Mouse (Mus musculus) heart, embryonic 11.5 days (tissue): ENCODE data around the gene Atrnl1. TPM values are rescaled to one million over a fixed set of nuclear protein-coding genes. Genes with fewer than 3 reads are reported as not detected.

Source experiments
- ATAC-seq: fragments of 200-750 bp; cut with Nextera tagmentation; replicated peaks from 2 replicates; pipeline ENCODE4 v1.8.0; 2017; ENCODE audit warnings: moderate library complexity; ENCODE audit not compliant: insufficient number of reproducible peaks, low FRiP score, low TSS enrichment
- H3K27ac ChIP-seq: fragments of 300-500 bp; sonication (generic); 2 replicates; pipeline ENCODE4 v1.5.1; 2014; ENCODE audit warnings: mild to moderate bottlenecking, low read depth, low read length
- H3K27me3 ChIP-seq: fragments of 300-500 bp; sonication (generic); 2 replicates; pipeline ENCODE4 v1.6.1; 2014; ENCODE audit warnings: mild to moderate bottlenecking, low read length, mixed read lengths; ENCODE audit not compliant: control insufficient read depth, insufficient read depth
- H3K36me3 ChIP-seq: fragments of 300-500 bp; sonication (generic); 2 replicates; pipeline ENCODE4 v1.6.1; 2014; ENCODE audit warnings: mild to moderate bottlenecking, low read length, moderate library complexity, mixed read lengths; ENCODE audit not compliant: control insufficient read depth, insufficient read depth
- H3K4me1 ChIP-seq: fragments of 300-500 bp; sonication (generic); 2 replicates; pipeline ENCODE4 v1.6.1; 2014; ENCODE audit warnings: low read length; ENCODE audit not compliant: control insufficient read depth, insufficient read depth
- H3K4me2 ChIP-seq: fragments of 300-500 bp; sonication (generic); 2 replicates; pipeline ENCODE4 v1.6.1; 2014; ENCODE audit warnings: mild to moderate bottlenecking, moderate library complexity
- H3K4me3 ChIP-seq: fragments of 300-500 bp; sonication (generic); 2 replicates; pipeline ENCODE4 v1.5.1; 2014; ENCODE audit warnings: low read depth, low read length
- H3K9ac ChIP-seq: fragments of 300-500 bp; sonication (generic); 2 replicates; pipeline ENCODE4 v1.6.1; 2014; ENCODE audit warnings: mild to moderate bottlenecking, low read depth, low read length, moderate library complexity
- H3K9me3 ChIP-seq: fragments of 300-500 bp; sonication (generic); replicated peaks from 2 replicates; pipeline ENCODE4 v1.6.1; 2016; ENCODE audit warnings: low read length; ENCODE audit not compliant: control insufficient read depth
- whole genome bisulfite sequencing: fragments of 180-500 bp; shearing (Covaris S2); extraction: QIAGEN DNeasy Blood & Tissue Kit; methylation state at CpG from one replicate; pipeline ENCODE4 v1.1.7; 2014; ENCODE audit not compliant: insufficient replicate concordance; 5-methylcytosine and 5-hydroxymethylcytosine counted together
- polyA plus RNA-seq: library from polyadenylated mRNA; unstranded; fragments of >200 nt; fragmentation: Nextera tagmentation; extraction: Ambion mirVana; gene quantifications from 2 replicates; pipeline ENCODE4 v1.2.1, GENCODE M21; 2014

The Atrnl1 gene
- polyA plus RNA-seq, 1 experiment from 2014 or later = 4.0 TPM

DNA sequence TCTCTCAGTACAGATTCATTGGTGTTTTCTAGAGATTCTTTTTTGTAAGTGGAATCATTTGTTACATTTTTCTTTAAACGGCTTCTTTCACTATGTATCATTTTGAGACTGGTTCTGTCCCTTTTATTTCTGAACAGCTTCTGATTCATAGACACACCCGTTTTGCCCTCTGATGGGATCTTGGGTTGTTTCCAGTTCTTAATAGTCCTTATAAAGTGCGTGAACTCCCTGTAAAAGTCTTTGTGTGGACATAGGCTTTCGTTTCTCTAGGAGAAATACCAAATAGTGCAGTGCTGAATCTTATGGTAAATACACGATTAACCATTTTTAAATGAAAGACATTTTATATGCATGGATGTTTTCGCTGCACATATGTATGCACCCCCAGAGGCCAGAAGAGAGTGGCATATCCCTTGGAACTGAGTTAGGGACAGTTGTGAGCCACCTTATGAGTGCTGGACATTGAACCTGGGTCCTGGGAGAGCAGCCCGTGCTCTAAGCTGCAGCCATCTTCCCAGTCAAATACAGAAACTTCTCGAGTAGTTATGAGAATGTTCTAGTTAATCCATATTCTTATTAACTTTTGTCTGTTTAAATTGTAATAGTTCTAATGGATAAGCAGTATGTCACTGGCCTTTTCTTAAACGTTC is 5.3 kb downstream of the Atrnl1 start:
- H3K4me2 ChIP-seq = no peak overlapping the region
- H3K9ac ChIP-seq = no peak overlapping the region
- 86% methylated on average over 9 of the region's 9 CpGs for WGBS
- H3K36me3 ChIP-seq = no peaks in the 10 kb centered on the region
- H3K9me3 ChIP-seq = no peaks in the 10 kb centered on the region
- no peak overlapping the region for H3K4me3 ChIP-seq
- no peak overlapping the region for H3K27ac ChIP-seq
- ATAC-seq = no peak
- H3K27me3 ChIP-seq = no peaks in the 10 kb centered on the region
- 0 out of 2 replicates have a peak, but pooled peaks cover 3% of the 10 kb centered on the region for H3K4me1 ChIP-seq

GRCm38 (mm10) chr19:57619088-57619487 is 8.3 kb downstream of the Atrnl1 start:
- Histone ChIP-seq H3K27ac (no peak overlapping the region), H3K4me3 (no peak overlapping the region), H3K4me2 (no peak overlapping the region), H3K27me3 (no peaks in the 10 kb centered on the region), H3K9ac (no peak overlapping the region), H3K4me1 (no peaks in the 10 kb centered on the region), H3K36me3 (no peaks in the 10 kb centered on the region), H3K9me3 (no peaks in the 10 kb centered on the region)
- 84% methylated on average over 9 of the region's 9 CpGs for WGBS
- no peak for ATAC-seq

- Histone ChIP-seq H3K4me3 (no peak overlapping the region), H3K4me1 (no peaks in the 10 kb centered on the region), H3K4me2 (no peak overlapping the region), H3K9ac (no peak overlapping the region), H3K27me3 (no peaks in the 10 kb centered on the region), H3K9me3 (no peaks in the 10 kb centered on the region), H3K36me3 (no peaks in the 10 kb centered on the region), H3K27ac (no peak overlapping the region)
- no peak for ATAC-seq
- WGBS = 83% methylated on average over 19 of the region's 19 CpGs
Measured at GRCm38 (mm10) chr19:57621814-57622213, 11.0 kb downstream of the Atrnl1 start.

GRCm38 (mm10) chr19:57625738-57626137 is 14.9 kb downstream of the Atrnl1 start:
- no peak for ATAC-seq
- no peaks in the 10 kb centered on the region for H3K27me3 ChIP-seq
- H3K4me1 ChIP-seq = no peaks in the 10 kb centered on the region
- no peak overlapping the region for H3K4me2 ChIP-seq
- WGBS = 87% methylated on average over 9 of the region's 9 CpGs
- no peak overlapping the region for H3K27ac ChIP-seq
- no peaks in the 10 kb centered on the region for H3K36me3 ChIP-seq
- no peaks in the 10 kb centered on the region for H3K9me3 ChIP-seq
- H3K9ac ChIP-seq = no peak overlapping the region
- no peak overlapping the region for H3K4me3 ChIP-seq

DNA sequence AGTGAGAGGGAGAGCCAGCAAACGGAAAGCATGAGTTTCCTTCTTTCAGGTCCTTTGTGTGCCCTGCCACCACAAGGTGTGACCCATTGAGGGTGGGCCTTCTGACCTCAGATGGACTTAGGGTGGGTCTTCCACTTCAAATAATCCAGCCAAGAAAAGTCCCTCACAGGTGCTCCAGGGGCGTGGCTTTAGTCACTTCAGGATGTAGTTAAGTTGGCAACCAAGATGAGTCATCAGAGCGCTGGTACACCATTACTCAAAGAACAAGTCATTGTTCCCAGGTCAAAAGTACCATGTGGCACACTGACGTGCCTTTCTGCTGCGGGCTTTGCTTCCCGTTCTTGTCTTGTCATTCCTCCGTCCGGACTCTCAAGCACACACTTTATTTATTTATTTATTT is 16.4 kb downstream of the Atrnl1 start:
- H3K4me2 ChIP-seq = no peak overlapping the region
- no peaks in the 10 kb centered on the region for H3K4me1 ChIP-seq
- no peak overlapping the region for H3K27ac ChIP-seq
- H3K9ac ChIP-seq = no peak overlapping the region
- no peaks in the 10 kb centered on the region for H3K9me3 ChIP-seq
- H3K27me3 ChIP-seq = no peaks in the 10 kb centered on the region
- H3K36me3 ChIP-seq = no peaks in the 10 kb centered on the region
- ATAC-seq = no peak
- H3K4me3 ChIP-seq = no peak overlapping the region
- WGBS = 88% methylated on average over 8 of the region's 8 CpGs

- Histone ChIP-seq H3K4me1 (no peaks in the 10 kb centered on the region), H3K36me3 (no peaks in the 10 kb centered on the region; the same call in 1 of the 2 replicates), H3K9me3 (no peaks in the 10 kb centered on the region), H3K9ac (no peak overlapping the region), H3K4me2 (no peak overlapping the region), H3K27ac (no peak overlapping the region), H3K4me3 (no peak overlapping the region), H3K27me3 (no peaks in the 10 kb centered on the region)
- WGBS = 91% methylated on average over 21 of the region's 21 CpGs
- ATAC-seq = no peak
Measured at GRCm38 (mm10) chr19:57642536-57642935, 31.7 kb downstream of the Atrnl1 start.

- Histone ChIP-seq H3K4me2 (no peak overlapping the region), H3K27me3 (no peaks in the 10 kb centered on the region), H3K9me3 (no peaks in the 10 kb centered on the region), H3K4me3 (no peak overlapping the region), H3K27ac (no peak overlapping the region), H3K9ac (no peak overlapping the region), H3K36me3 (no peaks in the 10 kb centered on the region; the same call in 1 of the 2 replicates), H3K4me1 (no peaks in the 10 kb centered on the region)
- WGBS = 56% methylated on average over 2 of the region's 2 CpGs
- ATAC-seq = no peak
Measured at GRCm38 (mm10) chr19:57642980-57643379, 32.1 kb downstream of the Atrnl1 start.

DNA sequence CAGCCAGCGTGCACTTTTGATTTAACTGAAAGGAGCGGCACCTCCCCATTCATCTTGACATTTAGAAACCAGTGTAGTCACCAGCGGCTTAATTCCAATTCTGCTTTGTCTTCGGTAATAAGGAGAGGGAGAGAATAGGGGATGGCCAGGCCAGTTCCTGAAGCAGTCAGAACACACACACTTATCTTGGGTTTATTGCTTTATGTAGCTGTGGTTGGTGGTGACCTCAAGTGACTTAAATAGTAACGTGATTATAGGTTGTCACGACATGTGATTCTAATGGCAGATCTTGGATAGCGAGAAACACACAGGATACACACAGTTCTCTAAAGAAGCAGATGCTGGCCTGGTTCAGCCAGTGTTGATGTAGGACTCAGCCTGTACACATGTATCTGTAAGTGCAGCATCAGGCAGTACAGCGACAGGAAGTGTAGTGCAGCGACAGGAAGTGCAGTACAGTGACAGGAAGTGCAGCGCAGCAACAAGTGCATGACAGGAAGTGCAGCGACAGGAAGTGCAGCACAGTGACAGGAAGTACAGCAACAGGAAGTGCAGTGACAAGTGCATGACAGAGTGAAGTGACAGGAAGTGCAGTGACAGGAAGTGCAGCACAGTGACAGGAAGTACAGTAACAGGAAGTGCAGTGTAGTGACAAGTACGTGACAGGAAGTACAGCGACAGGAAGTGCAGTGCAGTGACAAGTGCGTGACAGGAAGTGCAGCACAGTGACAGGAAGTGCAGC is 37.5 kb downstream of the Atrnl1 start:
- H3K27me3 ChIP-seq = no peaks in the 10 kb centered on the region
- no peak overlapping the region for H3K27ac ChIP-seq
- H3K9me3 ChIP-seq = no peaks in the 10 kb centered on the region; the same call in 1 of the 2 replicates
- no peaks in the 10 kb centered on the region for H3K4me1 ChIP-seq
- H3K4me3 ChIP-seq = no peak overlapping the region
- no peak overlapping the region for H3K9ac ChIP-seq
- ATAC-seq = no peak
- WGBS = 91% methylated on average over 14 of the region's 14 CpGs
- H3K4me2 ChIP-seq = no peak overlapping the region
- no peaks in the 10 kb centered on the region for H3K36me3 ChIP-seq

DNA sequence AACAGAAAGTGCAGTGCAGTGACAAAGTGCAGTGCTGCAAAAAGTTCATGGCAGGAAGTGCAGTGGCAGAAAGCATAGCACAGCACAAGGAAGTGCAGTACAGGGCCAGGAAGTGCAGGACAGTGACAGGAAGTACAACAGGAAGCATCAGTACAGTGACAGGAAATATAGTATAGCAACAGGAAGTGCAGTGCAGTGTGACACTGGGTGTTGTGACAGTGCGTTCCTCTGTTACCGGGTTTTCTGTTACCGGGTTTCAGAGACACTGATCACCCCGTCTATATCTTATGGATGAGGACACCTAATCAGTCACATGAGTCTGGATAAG is 38.1 kb downstream of the Atrnl1 start:
- H3K27ac ChIP-seq = no peak overlapping the region
- ATAC-seq = no peak
- WGBS = 93% methylated on average over 4 of the region's 4 CpGs

More for the DNA sequence above, 38.1 kb downstream of the Atrnl1 start:
- no peaks in the 10 kb centered on the region for H3K4me1 ChIP-seq
- H3K9ac ChIP-seq = no peak overlapping the region
- no peaks in the 10 kb centered on the region; the same call in 1 of the 2 replicates for H3K9me3 ChIP-seq
- no peak overlapping the region for H3K4me3 ChIP-seq
- H3K27me3 ChIP-seq = no peaks in the 10 kb centered on the region
- no peak overlapping the region for H3K4me2 ChIP-seq
- no peaks in the 10 kb centered on the region for H3K36me3 ChIP-seq
